Mouse (Mus musculus): ENCODE results near the gene Srsf11. TPM values are rescaled to one million over a fixed set of nuclear protein-coding genes. Genes with fewer than 3 reads are reported as not detected.

Srsf11 gene
- polyA plus RNA-seq (2014; fragmentation: Nextera tagmentation; extraction: Ambion mirVana) = 258 and 287 TPM in 2 replicates

DNA sequence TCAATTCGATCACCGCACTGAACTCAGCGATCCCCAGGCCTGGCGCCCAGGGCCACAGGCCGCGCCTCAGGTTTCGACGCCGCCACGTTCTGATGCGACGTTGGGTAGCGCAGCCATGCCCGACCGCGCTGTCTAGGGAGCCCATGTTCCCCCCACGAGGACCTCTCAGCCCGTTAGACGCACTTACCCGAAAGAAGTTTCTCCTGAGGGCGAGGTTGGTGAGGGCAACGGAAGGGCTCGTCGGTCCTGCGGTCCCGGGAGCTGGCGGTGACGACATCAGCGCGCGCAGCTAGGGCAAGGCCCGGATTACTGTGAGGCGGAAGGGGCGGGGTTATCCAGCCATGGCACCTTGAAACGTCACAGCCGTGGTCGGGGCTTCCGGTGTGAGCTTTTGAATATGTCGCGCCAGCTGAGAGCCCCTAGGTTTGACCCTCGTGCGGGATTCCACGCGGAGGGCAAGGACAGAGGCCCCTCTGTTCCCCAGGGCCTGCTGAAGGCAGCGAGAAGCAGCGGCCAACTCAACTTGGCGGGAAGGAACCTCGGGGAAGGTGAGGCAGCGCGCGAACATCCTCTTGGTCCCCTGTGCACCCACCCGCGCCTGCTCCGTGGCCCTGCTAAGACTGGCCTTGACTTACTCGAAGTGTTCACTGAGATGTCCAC is at the start of gene Srsf11, which contains the start of gene Lrrc40:
TSS of gene Srsf11 (minus strand) at position 311 of the 660 bp plus-strand sequence.
TSS of gene Lrrc40 (plus strand) at position 334 of the 660 bp plus-strand sequence.
- peaks cover 2% of the 10 kb centered on the region; the same call in 1 of the 2 replicates for H3K36me3 ChIP-seq (ENCODE audit: control insufficient read depth, insufficient read depth, low read length)
- H3K4me2 ChIP-seq (ENCODE audit: low read length) = peak within 1 kb of the TSS; percentile 85
- WGBS = under 1% methylated on average over 55 of the region's 55 CpGs
- ATAC-seq (ENCODE audit: low FRiP score, low TSS enrichment) (peak; percentile 97), DNase-seq (peak; percentile 99)
- H3K27me3 ChIP-seq (ENCODE audit: control insufficient read depth, insufficient read depth, low read length) = no peaks in the 10 kb centered on the region
- H3K27ac ChIP-seq (replicated peaks; ENCODE audit: low read depth, low read length) = peak within 1 kb of the TSS; percentile 83
- H3K9me3 ChIP-seq (ENCODE audit: control insufficient read depth, low read length) = no peaks in the 10 kb centered on the region
- peak within 1 kb of the TSS; percentile 91 for H3K9ac ChIP-seq (replicated peaks; ENCODE audit: low read length)
- peak within 1 kb of the TSS; percentile 93 for H3K4me3 ChIP-seq (replicated peaks; ENCODE audit: low read depth, low read length)
- peaks cover 24% of the 10 kb centered on the region for H3K4me1 ChIP-seq (ENCODE audit: control insufficient read depth, insufficient read depth, low read length)

GRCm38 (mm10) chr3:158077828-158078227 is 41.4 kb upstream of the Srsf11 start:
- Histone ChIP-seq H3K36me3 (ENCODE audit: control insufficient read depth, insufficient read depth, low read length) (no peaks in the 10 kb centered on the region), H3K27me3 (ENCODE audit: control insufficient read depth, insufficient read depth, low read length) (no peaks in the 10 kb centered on the region), H3K4me3 (replicated peaks; ENCODE audit: low read depth, low read length) (no peak overlapping the region), H3K9ac (replicated peaks; ENCODE audit: low read length) (no peak overlapping the region), H3K9me3 (ENCODE audit: control insufficient read depth, low read length) (no peaks in the 10 kb centered on the region), H3K27ac (replicated peaks; ENCODE audit: low read depth, low read length) (no peak overlapping the region), H3K4me1 (ENCODE audit: control insufficient read depth, insufficient read depth, low read length) (no peaks in the 10 kb centered on the region), H3K4me2 (ENCODE audit: low read length) (no peak overlapping the region)
- no peak for ATAC-seq (ENCODE audit: low FRiP score, low TSS enrichment)
- DNase-seq = no peak
- 66% methylated on average over 5 of the region's 5 CpGs for WGBS

DNA sequence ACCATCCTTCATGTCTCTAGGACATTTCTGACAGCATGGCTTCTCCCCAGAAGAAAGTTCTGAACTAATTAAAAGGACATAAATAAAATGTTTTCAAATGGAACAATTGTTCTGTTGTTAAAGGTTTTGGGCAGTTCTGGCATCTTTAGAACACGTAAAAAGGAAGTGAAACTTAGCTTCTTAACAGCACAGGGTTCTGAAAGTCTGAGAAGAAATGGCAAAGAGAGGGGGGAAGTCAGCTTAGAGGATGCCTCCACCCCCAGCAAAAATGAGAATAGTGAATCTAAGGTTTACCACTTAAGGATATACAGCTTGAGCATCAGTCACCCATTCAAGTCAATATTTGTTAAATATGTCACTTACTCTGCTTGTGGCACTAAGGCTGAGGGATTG is 40.9 kb upstream of the Srsf11 start:
- Histone ChIP-seq H3K4me1 (ENCODE audit: control insufficient read depth, insufficient read depth, low read length) (no peaks in the 10 kb centered on the region), H3K36me3 (ENCODE audit: control insufficient read depth, insufficient read depth, low read length) (no peaks in the 10 kb centered on the region), H3K4me2 (ENCODE audit: low read length) (no peak overlapping the region), H3K27me3 (ENCODE audit: control insufficient read depth, insufficient read depth, low read length) (no peaks in the 10 kb centered on the region), H3K9ac (replicated peaks; ENCODE audit: low read length) (no peak overlapping the region), H3K4me3 (replicated peaks; ENCODE audit: low read depth, low read length) (no peak overlapping the region), H3K27ac (replicated peaks; ENCODE audit: low read depth, low read length) (no peak overlapping the region), H3K9me3 (ENCODE audit: control insufficient read depth, low read length) (no peaks in the 10 kb centered on the region)
- ATAC-seq (ENCODE audit: low FRiP score, low TSS enrichment) = no peak
- 56% methylated on average over 1 of the region's 1 CpGs for WGBS
- no peak for DNase-seq

DNA sequence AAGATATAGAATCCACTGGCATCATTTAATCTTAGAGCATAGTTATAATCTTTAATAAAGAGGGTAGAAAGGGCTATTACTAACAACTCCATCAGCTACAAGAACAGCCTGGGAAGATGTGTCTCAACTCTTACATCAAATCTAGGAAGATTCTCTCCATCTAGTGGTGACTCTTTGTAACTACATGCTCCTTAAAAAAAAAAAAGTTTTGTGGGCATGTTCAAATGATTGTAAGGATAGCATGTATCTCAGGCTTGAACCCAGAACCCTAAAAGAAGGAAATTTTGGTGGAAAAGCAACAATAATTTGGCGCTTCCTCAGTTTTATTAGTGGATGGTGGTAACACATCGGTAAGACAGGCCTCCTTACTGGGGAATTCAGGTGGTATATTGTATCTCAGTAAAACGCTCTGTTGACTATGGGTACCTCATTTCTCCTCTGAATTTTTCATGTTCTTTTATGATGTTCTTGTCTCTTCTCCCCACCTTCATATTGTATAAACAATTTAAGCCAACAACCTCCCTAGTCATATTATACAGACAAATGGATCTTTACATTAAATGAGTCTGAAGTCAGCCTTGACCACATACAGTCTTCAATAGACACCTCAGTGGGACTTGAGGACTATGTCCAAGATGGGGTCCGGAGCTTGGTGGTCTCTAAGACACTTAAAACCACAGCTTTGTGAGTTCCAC is 40.4 kb upstream of the Srsf11 start:
- ATAC-seq (ENCODE audit: low FRiP score, low TSS enrichment) = no peak
- no peak overlapping the region for H3K4me2 ChIP-seq (ENCODE audit: low read length)

DNA sequence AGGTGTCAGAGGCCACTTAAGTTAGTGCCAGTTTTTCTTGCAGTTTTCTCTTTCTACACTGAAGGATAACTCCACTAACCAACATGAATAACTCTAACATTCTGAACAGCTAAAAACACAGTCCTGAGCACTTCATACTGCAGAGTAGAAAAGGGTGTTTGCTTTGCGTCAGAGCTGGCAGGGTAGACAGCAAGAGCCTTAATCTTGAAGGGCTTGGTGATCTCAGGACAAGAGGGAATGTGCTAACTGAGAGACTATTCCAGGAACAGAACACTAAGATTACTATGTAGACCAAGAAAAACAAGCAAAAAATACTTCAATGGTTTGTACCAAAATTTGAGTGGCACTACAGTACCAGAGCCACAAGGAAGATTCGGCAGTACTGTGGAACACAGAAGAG is 38.6 kb upstream of the Srsf11 start:
- whole genome bisulfite sequencing = 93% methylated on average over 2 of the region's 2 CpGs
- Histone ChIP-seq H3K27ac (replicated peaks; ENCODE audit: low read depth, low read length) (no peak overlapping the region), H3K4me2 (ENCODE audit: low read length) (no peak overlapping the region)

More for the DNA sequence above, 40.4 kb upstream of the Srsf11 start:
- H3K36me3 ChIP-seq (ENCODE audit: control insufficient read depth, insufficient read depth, low read length) = no peaks in the 10 kb centered on the region
- 45% methylated on average over 4 of the region's 4 CpGs for WGBS
- H3K27ac ChIP-seq (replicated peaks; ENCODE audit: low read depth, low read length) = no peak overlapping the region
- peak; percentile 71 for DNase-seq
- H3K9me3 ChIP-seq (ENCODE audit: control insufficient read depth, low read length) = no peaks in the 10 kb centered on the region
- H3K9ac ChIP-seq (replicated peaks; ENCODE audit: low read length) = no peak overlapping the region
- H3K27me3 ChIP-seq (ENCODE audit: control insufficient read depth, insufficient read depth, low read length) = no peaks in the 10 kb centered on the region
- no peak overlapping the region for H3K4me3 ChIP-seq (replicated peaks; ENCODE audit: low read depth, low read length)
- no peaks in the 10 kb centered on the region for H3K4me1 ChIP-seq (ENCODE audit: control insufficient read depth, insufficient read depth, low read length)

GRCm38 (mm10) chr3:158068613-158069263 is 32.3 kb upstream of the Srsf11 start:
- DNase-seq (no peak), ATAC-seq (ENCODE audit: low FRiP score, low TSS enrichment) (no peak)
- Histone ChIP-seq H3K4me3 (replicated peaks; ENCODE audit: low read depth, low read length) (no peak overlapping the region), H3K27me3 (ENCODE audit: control insufficient read depth, insufficient read depth, low read length) (no peaks in the 10 kb centered on the region), H3K9me3 (ENCODE audit: control insufficient read depth, low read length) (no peaks in the 10 kb centered on the region), H3K27ac (replicated peaks; ENCODE audit: low read depth, low read length) (no peak overlapping the region), H3K9ac (replicated peaks; ENCODE audit: low read length) (no peak overlapping the region), H3K4me2 (ENCODE audit: low read length) (no peak overlapping the region), H3K36me3 (ENCODE audit: control insufficient read depth, insufficient read depth, low read length) (peaks cover 23% of the 10 kb centered on the region), H3K4me1 (ENCODE audit: control insufficient read depth, insufficient read depth, low read length) (no peaks in the 10 kb centered on the region)
- 84% methylated on average over 9 of the region's 9 CpGs for WGBS

More for the DNA sequence above, 38.6 kb upstream of the Srsf11 start:
- Histone ChIP-seq H3K27me3 (ENCODE audit: control insufficient read depth, insufficient read depth, low read length) (no peaks in the 10 kb centered on the region), H3K9me3 (ENCODE audit: control insufficient read depth, low read length) (no peaks in the 10 kb centered on the region), H3K9ac (replicated peaks; ENCODE audit: low read length) (no peak overlapping the region), H3K4me1 (ENCODE audit: control insufficient read depth, insufficient read depth, low read length) (no peaks in the 10 kb centered on the region), H3K4me3 (replicated peaks; ENCODE audit: low read depth, low read length) (no peak overlapping the region), H3K36me3 (ENCODE audit: control insufficient read depth, insufficient read depth, low read length) (0 out of 2 replicates have a peak, but pooled peaks cover 3% of the 10 kb centered on the region)
- ATAC-seq (ENCODE audit: low FRiP score, low TSS enrichment) = no peak
- no peak for DNase-seq

GRCm38 (mm10) chr3:158067916-158068315 is 31.5 kb upstream of the Srsf11 start:
- Histone ChIP-seq H3K4me2 (ENCODE audit: low read length) (no peak overlapping the region), H3K9ac (replicated peaks; ENCODE audit: low read length) (no peak overlapping the region), H3K4me3 (replicated peaks; ENCODE audit: low read depth, low read length) (no peak overlapping the region), H3K36me3 (ENCODE audit: control insufficient read depth, insufficient read depth, low read length) (peaks cover 26% of the 10 kb centered on the region), H3K4me1 (ENCODE audit: control insufficient read depth, insufficient read depth, low read length) (no peaks in the 10 kb centered on the region), H3K27ac (replicated peaks; ENCODE audit: low read depth, low read length) (no peak overlapping the region), H3K9me3 (ENCODE audit: control insufficient read depth, low read length) (no peaks in the 10 kb centered on the region), H3K27me3 (ENCODE audit: control insufficient read depth, insufficient read depth, low read length) (no peaks in the 10 kb centered on the region)
- ATAC-seq (ENCODE audit: low FRiP score, low TSS enrichment) = no peak
- DNase-seq = no peak
- 91% methylated on average over 7 of the region's 7 CpGs for WGBS

- Histone ChIP-seq H3K4me2 (ENCODE audit: low read length) (no peak overlapping the region), H3K4me1 (ENCODE audit: control insufficient read depth, insufficient read depth, low read length) (no peaks in the 10 kb centered on the region), H3K4me3 (replicated peaks; ENCODE audit: low read depth, low read length) (no peak overlapping the region), H3K9ac (replicated peaks; ENCODE audit: low read length) (no peak overlapping the region), H3K9me3 (ENCODE audit: control insufficient read depth, low read length) (no peaks in the 10 kb centered on the region), H3K36me3 (ENCODE audit: control insufficient read depth, insufficient read depth, low read length) (peaks cover 28% of the 10 kb centered on the region), H3K27me3 (ENCODE audit: control insufficient read depth, insufficient read depth, low read length) (no peaks in the 10 kb centered on the region), H3K27ac (replicated peaks; ENCODE audit: low read depth, low read length) (no peak overlapping the region)
- no peak for DNase-seq
- no peak; the same call in 1 of the 2 replicates for ATAC-seq (ENCODE audit: low FRiP score, low TSS enrichment)
- 93% methylated on average over 2 of the region's 2 CpGs for WGBS
Measured at GRCm38 (mm10) chr3:158065256-158065655, 28.8 kb upstream of the Srsf11 start.
